Comparison of ENCODE assay signal across 8 mouse cellular contexts in genomic region chr6:146429694-146430380, GRCm38 (mm10).
A peak's percentile ranks its signal among the peaks of the same experiment; 100 is the strongest.
DNase-seq lines count a peak whose midpoint lies in the region; ATAC-seq and TF ChIP-seq lines count a peak whose summit lies in the region.

No protein-coding gene starts in this region.

- no peaks in the 10 kb centered on the region for H3K9me3 ChIP-seq in kidney, embryonic 14.5 days (ENCODE audit: control insufficient read depth, low read length)

- DNase-seq in adrenal gland, adult 18-20 months (ENCODE audit: low spot score in 2 of 2) = peak; percentile 35 to 54
- DNase-seq in adrenal gland, adult 8-10 months = no peak
- DNase-seq in urinary bladder, postnatal 14 days (ENCODE audit: low spot score) = peak; percentile 42
- DNase-seq in urinary bladder, postnatal 10 days (ENCODE audit: low spot score) = no peak
- peak; percentile 63 for DNase-seq in lung, postnatal 14 days
- DNase-seq in spleen, postnatal 10 days (ENCODE audit: low spot score in 2 of 2) = peak; percentile 60 to 82

- WGBS in kidney, embryonic 14.5 days = 44% methylated on average over 9 of the region's 9 CpGs

- no peak for TF ChIP-seq POLR2A in embryonic fibroblast, embryonic 13.5 days (IDR thresholded peaks at IDR 0.05; ENCODE audit: low read depth, low read length)

- ATAC-seq in kidney, embryonic 14.5 days (ENCODE audit: low FRiP score, low TSS enrichment) = peak; percentile 87

- H3K27ac ChIP-seq in embryonic fibroblast, embryonic 13.5 days (ENCODE audit: insufficient read depth, low read length) = no peak overlapping the region
- H3K27ac ChIP-seq in kidney, embryonic 14.5 days (ENCODE audit: low read depth, low read length) = no peak overlapping the region

- H3K27me3 ChIP-seq in kidney, embryonic 14.5 days (ENCODE audit: control insufficient read depth, insufficient read depth, low read length) = no peaks in the 10 kb centered on the region

- no peak overlapping the region for H3K4me3 ChIP-seq in embryonic fibroblast, embryonic 13.5 days (ENCODE audit: insufficient read depth, low read length)
- no peak overlapping the region for H3K4me3 ChIP-seq in kidney, embryonic 14.5 days (ENCODE audit: low read length)

- no peak overlapping the region for H3K4me2 ChIP-seq in kidney, embryonic 14.5 days (replicated peaks; ENCODE audit: low read depth, low read length)

- H3K4me1 ChIP-seq in embryonic fibroblast, embryonic 13.5 days (ENCODE audit: control insufficient read depth, insufficient read depth, low read length) = peaks cover 13% of the 10 kb centered on the region; the same call in 1 of the 2 replicates
- H3K4me1 ChIP-seq in kidney, embryonic 14.5 days (ENCODE audit: control insufficient read depth, insufficient read depth, low read length) = no peaks in the 10 kb centered on the region

- no peak overlapping the region for H3K9ac ChIP-seq in kidney, embryonic 14.5 days (ENCODE audit: low read depth, low read length)

- TF ChIP-seq CTCF in embryonic fibroblast, embryonic 13.5 days (IDR thresholded peaks at IDR 0.05; ENCODE audit: borderline replicate concordance, insufficient read depth, low read length) = peak; percentile 57; the same call in 1 of the 2 replicates

- H3K36me3 ChIP-seq in kidney, embryonic 14.5 days (ENCODE audit: control insufficient read depth, insufficient read depth, low read length) = no peaks in the 10 kb centered on the region

Comparison
In these comparisons a context has a peak if more than half of its experiments do, and no peak if none do; other contexts are left out.
1. DNase-seq: peak in adrenal gland, adult 18-20 months (2 of 2), urinary bladder, postnatal 14 days (single experiment), lung, postnatal 14 days (single experiment) and spleen, postnatal 10 days (2 of 2); none in adrenal gland, adult 8-10 months (single experiment) and urinary bladder, postnatal 10 days (single experiment).